Mouse (Mus musculus): Measurements from ENCODE around the gene Esrp2. TPM values are rescaled to one million over a fixed set of nuclear protein-coding genes. Genes with fewer than 3 reads are reported as not detected.

Gene Esrp2
- polyA plus RNA-seq, 1 experiment from 2014 or later = 21.0 TPM

DNA sequence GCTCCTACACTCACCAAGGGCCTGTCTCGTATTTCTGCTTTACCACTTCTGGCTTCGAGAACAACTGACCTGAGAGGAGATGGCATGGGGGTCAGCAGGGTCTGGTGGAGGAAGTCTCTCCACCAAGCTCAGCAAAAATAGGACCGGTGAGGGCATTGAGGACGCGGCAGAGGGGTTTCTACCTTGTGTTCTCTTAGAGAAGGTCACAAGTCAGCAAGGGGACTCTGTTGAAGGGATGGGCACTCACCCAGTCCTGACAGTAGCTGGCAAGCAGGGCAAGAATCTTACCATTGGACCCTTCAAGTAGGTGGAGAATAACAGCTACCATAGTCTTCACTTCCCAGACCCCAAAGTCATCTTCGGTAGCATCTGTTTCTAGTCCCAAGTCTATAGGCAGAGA is 2.8 kb downstream of the Esrp2 start:
- TF ChIP-seq CTCF (IDR thresholded peaks at IDR 0.05; ENCODE audit: low read depth) = no peak
- ATAC-seq (replicated peaks; ENCODE audit: low FRiP score, low read depth) (no peak), DNase-seq (ENCODE audit: low spot score) (no peak)
- no peak overlapping the region for H3K4me2 ChIP-seq (ENCODE audit: low read length)
- H3K27ac ChIP-seq = peak overlapping the region; percentile 67
- H3K27me3 ChIP-seq (ENCODE audit: insufficient read depth, low read length) = no peaks in the 10 kb centered on the region
- H3K9ac ChIP-seq (ENCODE audit: low read depth, low read length) = no peak overlapping the region
- peaks cover 25% of the 10 kb centered on the region for H3K36me3 ChIP-seq (ENCODE audit: insufficient read depth, low read length)
- H3K9me3 ChIP-seq (replicated peaks; ENCODE audit: low read length) = no peaks in the 10 kb centered on the region
- no peak overlapping the region for H3K4me3 ChIP-seq (replicated peaks; ENCODE audit: low read depth, low read length)
- peaks cover 6% of the 10 kb centered on the region for H3K4me1 ChIP-seq (replicated peaks; ENCODE audit: insufficient read depth, low read length)
- 60% methylated on average over 6 of the region's 6 CpGs for WGBS

DNA sequence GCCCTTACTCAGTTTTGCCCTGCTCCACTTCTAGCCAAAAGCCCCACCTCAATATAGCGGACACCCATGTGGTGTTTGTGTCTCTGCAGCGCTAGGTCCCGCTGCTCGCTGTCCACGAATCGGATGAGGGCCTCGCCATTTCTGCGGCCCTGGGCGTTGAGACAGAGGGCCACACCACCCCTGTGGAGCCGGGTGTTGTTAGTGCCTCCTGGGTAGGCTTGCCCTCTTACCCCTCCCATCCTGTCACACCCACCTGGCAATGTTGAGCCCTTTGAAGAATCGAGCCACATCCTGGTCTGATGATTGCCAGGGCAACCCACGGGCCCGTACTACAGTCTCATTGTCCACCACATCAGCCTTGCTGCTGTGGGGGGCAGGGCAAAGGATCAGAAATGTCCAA is 3.2 kb downstream of the Esrp2 start:
- no peak for ATAC-seq (replicated peaks; ENCODE audit: low FRiP score, low read depth)
- Histone ChIP-seq H3K36me3 (ENCODE audit: insufficient read depth, low read length) (peaks cover 29% of the 10 kb centered on the region), H3K9ac (ENCODE audit: low read depth, low read length) (no peak overlapping the region), H3K9me3 (replicated peaks; ENCODE audit: low read length) (no peaks in the 10 kb centered on the region), H3K27ac (no peak overlapping the region), H3K4me2 (ENCODE audit: low read length) (no peak overlapping the region), H3K4me3 (replicated peaks; ENCODE audit: low read depth, low read length) (no peak overlapping the region), H3K27me3 (ENCODE audit: insufficient read depth, low read length) (no peaks in the 10 kb centered on the region), H3K4me1 (replicated peaks; ENCODE audit: insufficient read depth, low read length) (peaks cover 6% of the 10 kb centered on the region)
- no peak for DNase-seq (ENCODE audit: low spot score)
- no peak for TF ChIP-seq CTCF (IDR thresholded peaks at IDR 0.05; ENCODE audit: low read depth)
- WGBS = 65% methylated on average over 13 of the region's 13 CpGs

DNA sequence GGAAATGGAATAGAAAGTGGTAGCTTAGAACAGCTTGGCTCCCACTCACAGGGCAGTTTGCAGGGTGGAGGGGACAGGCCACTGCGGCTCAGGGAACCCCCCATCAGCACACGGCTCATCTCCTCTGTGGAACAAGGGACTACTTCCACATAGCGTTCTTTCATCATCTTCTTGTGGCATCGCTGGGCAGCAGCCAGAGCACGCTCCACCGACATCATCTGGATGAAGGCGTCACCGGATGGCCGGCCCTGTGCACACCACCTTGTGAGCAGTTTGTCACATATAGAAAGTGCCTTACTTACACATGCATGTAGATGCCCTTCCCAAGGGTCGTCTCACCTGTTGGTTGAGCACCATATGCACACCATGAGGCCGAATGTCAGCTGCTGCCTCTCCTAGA is 4.4 kb downstream of the Esrp2 start:
- Histone ChIP-seq H3K4me3 (replicated peaks; ENCODE audit: low read depth, low read length) (no peak overlapping the region), H3K9ac (ENCODE audit: low read depth, low read length) (no peak overlapping the region), H3K27ac (no peak overlapping the region), H3K27me3 (ENCODE audit: insufficient read depth, low read length) (no peaks in the 10 kb centered on the region), H3K4me1 (replicated peaks; ENCODE audit: insufficient read depth, low read length) (no peaks in the 10 kb centered on the region; the same call in none of the 2 replicates), H3K9me3 (replicated peaks; ENCODE audit: low read length) (no peaks in the 10 kb centered on the region), H3K4me2 (ENCODE audit: low read length) (no peak overlapping the region), H3K36me3 (ENCODE audit: insufficient read depth, low read length) (peaks cover 30% of the 10 kb centered on the region)
- DNase-seq (ENCODE audit: low spot score) (no peak), ATAC-seq (replicated peaks; ENCODE audit: low FRiP score, low read depth) (no peak)
- WGBS = 91% methylated on average over 11 of the region's 11 CpGs
- no peak for TF ChIP-seq CTCF (IDR thresholded peaks at IDR 0.05; ENCODE audit: low read depth)

DNA sequence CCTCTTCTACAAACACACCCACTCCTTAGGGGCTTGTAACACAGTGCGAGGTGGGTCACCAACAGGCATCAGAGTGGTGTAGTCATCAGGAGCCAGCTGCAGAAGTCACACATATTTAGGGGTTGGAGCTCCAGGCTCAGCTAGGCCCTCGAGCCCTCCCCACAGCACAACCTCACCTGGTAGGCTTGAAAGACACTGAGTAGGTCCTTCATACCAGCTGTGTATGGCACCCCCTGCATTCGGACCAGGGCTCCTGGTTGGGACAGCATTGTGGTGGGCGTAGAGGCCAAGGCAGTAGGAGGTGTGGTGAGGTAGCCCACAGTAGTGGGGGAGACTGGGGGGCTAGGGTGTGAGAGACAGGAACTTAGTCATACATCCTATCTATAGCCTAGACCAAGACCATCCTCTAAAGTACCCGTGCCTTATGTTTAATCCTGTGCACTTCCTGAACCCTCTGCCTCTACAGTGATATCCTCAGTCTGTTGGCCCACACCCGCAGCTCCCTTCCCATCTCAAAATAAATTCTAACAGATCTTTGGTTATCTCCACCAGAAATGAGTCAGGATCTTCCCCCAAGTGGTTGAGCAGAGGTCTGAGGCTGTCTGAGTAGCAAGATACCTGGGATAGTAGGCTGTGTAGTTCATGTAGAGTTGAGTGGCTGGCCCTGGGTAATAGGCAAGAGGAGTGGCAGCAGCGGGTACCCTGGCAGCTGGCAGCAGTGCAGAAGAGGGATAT is 5.1 kb downstream of the Esrp2 start:
- Histone ChIP-seq H3K9me3 (replicated peaks; ENCODE audit: low read length) (no peaks in the 10 kb centered on the region), H3K4me3 (replicated peaks; ENCODE audit: low read depth, low read length) (no peak overlapping the region), H3K4me2 (ENCODE audit: low read length) (no peak overlapping the region), H3K9ac (ENCODE audit: low read depth, low read length) (no peak overlapping the region), H3K4me1 (replicated peaks; ENCODE audit: insufficient read depth, low read length) (no peaks in the 10 kb centered on the region; the same call in none of the 2 replicates), H3K27me3 (ENCODE audit: insufficient read depth, low read length) (no peaks in the 10 kb centered on the region), H3K36me3 (ENCODE audit: insufficient read depth, low read length) (peaks cover 31% of the 10 kb centered on the region), H3K27ac (no peak overlapping the region)
- TF ChIP-seq CTCF (IDR thresholded peaks at IDR 0.05; ENCODE audit: low read depth) = no peak
- DNase-seq (ENCODE audit: low spot score) (no peak), ATAC-seq (replicated peaks; ENCODE audit: low FRiP score, low read depth) (no peak)
- WGBS = 90% methylated on average over 7 of the region's 7 CpGs

DNA sequence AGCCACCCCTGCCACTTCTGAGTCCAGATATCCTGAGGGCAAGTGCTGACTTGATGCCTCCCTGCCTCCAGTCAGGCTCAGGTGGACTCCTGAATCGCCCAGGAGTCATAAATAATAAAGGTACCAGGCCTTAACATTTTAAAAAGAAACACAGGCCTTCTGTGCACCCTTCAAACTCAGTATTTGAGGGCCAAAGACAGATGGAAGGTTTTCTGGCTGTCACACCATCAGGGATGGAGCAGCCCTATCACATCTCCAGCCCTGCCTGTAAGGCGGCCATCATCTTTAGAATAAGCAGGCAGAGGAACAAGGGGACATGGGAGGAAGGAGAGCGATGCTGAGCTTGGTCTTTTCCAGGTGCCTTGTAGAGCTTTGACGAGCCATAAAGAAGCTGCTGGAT is 5.8 kb downstream of the Esrp2 start:
- TF ChIP-seq CTCF (IDR thresholded peaks at IDR 0.05; ENCODE audit: low read depth) = no peak
- H3K9ac ChIP-seq (ENCODE audit: low read depth, low read length) = no peak overlapping the region
- no peak overlapping the region for H3K4me3 ChIP-seq (replicated peaks; ENCODE audit: low read depth, low read length)
- H3K4me1 ChIP-seq (replicated peaks; ENCODE audit: insufficient read depth, low read length) = no peaks in the 10 kb centered on the region; the same call in none of the 2 replicates
- H3K36me3 ChIP-seq (ENCODE audit: insufficient read depth, low read length) = peaks cover 31% of the 10 kb centered on the region
- no peak overlapping the region for H3K4me2 ChIP-seq (ENCODE audit: low read length)
- H3K27ac ChIP-seq = no peak overlapping the region
- ATAC-seq (replicated peaks; ENCODE audit: low FRiP score, low read depth) (no peak), DNase-seq (ENCODE audit: low spot score) (no peak)
- H3K27me3 ChIP-seq (ENCODE audit: insufficient read depth, low read length) = no peaks in the 10 kb centered on the region
- no peaks in the 10 kb centered on the region for H3K9me3 ChIP-seq (replicated peaks; ENCODE audit: low read length)
- 87% methylated on average over 4 of the region's 4 CpGs for WGBS

DNA sequence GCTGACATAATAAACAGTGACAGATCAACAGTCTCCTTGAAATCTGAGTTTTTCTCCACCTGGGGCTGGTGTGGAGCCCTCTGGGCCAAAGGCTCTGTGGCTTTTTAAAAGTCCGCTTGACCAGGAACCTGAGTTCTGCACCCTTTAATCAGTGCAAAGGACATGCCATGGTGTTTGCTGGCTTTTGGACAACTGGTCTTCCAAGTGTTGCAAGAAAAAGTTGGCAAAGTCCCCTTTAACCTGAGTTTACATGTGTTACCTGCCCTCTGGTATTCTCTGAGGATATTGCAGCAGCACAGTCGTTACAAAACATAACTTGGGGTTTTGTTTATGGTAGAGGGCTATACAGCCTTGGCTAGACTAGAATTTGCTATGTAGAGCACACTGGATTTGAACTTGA is 6.3 kb downstream of the Esrp2 start:
- TF ChIP-seq CTCF (IDR thresholded peaks at IDR 0.05; ENCODE audit: low read depth) = no peak
- no peak overlapping the region for H3K4me3 ChIP-seq (replicated peaks; ENCODE audit: low read depth, low read length)
- H3K9ac ChIP-seq (ENCODE audit: low read depth, low read length) = no peak overlapping the region
- H3K27me3 ChIP-seq (ENCODE audit: insufficient read depth, low read length) = no peaks in the 10 kb centered on the region
- ATAC-seq (replicated peaks; ENCODE audit: low FRiP score, low read depth) = no peak
- no peaks in the 10 kb centered on the region; the same call in 1 of the 2 replicates for H3K4me1 ChIP-seq (replicated peaks; ENCODE audit: insufficient read depth, low read length)
- 80% methylated on average over 2 of the region's 2 CpGs for WGBS
- DNase-seq (ENCODE audit: low spot score) = no peak
- H3K27ac ChIP-seq = no peak overlapping the region
- H3K4me2 ChIP-seq (ENCODE audit: low read length) = no peak overlapping the region
- no peaks in the 10 kb centered on the region for H3K9me3 ChIP-seq (replicated peaks; ENCODE audit: low read length)
- peaks cover 31% of the 10 kb centered on the region for H3K36me3 ChIP-seq (ENCODE audit: insufficient read depth, low read length)
